Mouse (Mus musculus) heart, adult 9 months (tissue): Measurements from ENCODE around the gene Faap100.
"Not testable (repeated sequence)": the region's sequence is repeated elsewhere in the genome, so short reads cannot be mapped to it uniquely, and the experiment has no call there.

Experiments used
- DNase-seq, 2 experiments: peaks; one replicate each; pipeline ENCODE4 v3.0.0; 2022; ENCODE audit warnings: low spot score in 2 of 2

The Faap100 gene

GRCm38 (mm10) chr11:120352093-120352350 is 26.5 kb downstream of the Faap100 start:
- not testable (repeated sequence) for DNase-seq

DNA sequence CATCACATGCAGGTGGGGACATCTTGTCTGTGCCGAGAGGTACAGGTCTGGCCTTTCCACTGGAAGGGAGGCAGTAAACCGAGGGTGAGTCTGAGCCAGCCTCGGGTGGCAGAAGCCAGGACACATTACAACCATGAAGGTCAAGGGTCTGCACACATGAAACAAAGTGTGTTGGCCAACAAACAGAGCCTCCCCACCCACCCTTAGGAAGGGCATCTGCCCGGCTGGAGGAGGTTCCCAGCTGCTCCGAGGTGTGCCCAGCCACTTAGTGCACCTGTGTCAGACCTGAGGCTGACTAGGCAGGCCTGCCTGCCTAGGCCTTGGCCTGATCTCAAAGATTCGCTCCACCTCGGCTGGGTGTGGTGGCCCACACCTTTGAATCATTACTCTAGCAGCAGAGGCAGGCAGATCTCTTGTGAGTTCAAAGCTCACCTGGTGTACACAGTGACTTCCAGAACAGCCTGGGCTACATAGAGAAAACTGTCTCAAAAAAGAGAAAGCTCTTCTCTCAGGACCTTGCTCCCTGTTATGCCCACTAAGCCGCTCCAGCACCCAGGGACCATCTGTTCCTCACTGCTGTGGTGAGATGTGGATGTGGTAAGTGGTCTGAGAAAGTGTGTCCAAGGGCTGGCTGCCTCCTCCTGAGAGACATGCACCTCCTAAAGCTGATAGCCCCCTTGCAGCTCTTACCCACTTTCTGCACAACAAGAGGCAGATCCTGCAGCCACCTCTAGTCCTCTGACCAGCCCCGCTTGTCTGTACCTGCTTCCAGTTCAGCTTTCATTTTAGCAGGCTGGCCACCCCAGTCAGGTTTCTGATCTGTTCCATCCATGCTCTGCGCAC is 27.1 kb downstream of the Faap100 start:
- DNase-seq: no peak

- peak; percentile 58 to 61 for DNase-seq
These were observed 27.9 kb downstream of the Faap100 start for GRCm38 (mm10) chr11:120350711-120351110.

DNA sequence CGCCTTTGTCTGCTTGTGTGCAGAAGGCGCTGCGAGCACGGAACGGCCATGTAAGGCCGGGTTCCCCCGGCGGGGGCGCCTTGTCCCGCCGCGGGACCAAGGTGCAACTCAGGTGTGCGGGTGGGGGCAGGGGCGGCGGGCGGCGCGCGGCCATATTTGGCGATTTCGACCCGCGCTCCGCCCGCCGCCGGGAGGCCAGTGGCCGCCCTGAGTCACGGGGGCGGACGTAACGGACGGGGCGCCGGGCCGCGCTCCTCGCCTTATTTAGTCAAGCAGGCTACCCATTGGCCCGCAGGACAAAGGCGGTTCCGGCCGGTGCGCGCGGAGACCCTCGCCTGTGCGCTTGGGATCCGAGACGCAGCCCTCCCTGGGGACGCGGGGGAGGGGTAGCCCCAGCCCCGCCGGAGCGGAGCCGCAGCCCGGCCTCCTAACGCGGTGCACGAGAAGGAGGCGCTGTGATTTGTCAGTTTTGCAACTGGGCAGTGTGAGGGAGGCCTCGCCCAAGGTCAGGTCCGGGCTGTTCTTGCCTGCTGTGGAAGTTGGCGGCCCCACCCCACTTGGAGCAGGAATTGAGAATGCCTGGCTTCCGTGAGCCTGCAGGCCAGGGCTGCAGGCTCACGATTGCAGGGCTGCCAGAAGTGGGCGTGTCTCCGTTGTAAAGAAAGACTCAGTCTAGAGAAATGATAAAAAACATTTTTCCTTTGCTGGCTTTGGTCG is 28.4 kb downstream of the Faap100 start:
- DNase-seq: peak; percentile 96 to 97

GRCm38 (mm10) chr11:120349371-120349985 is 29.1 kb downstream of the Faap100 start:
- DNase-seq: peak; percentile 70 to 76

DNA sequence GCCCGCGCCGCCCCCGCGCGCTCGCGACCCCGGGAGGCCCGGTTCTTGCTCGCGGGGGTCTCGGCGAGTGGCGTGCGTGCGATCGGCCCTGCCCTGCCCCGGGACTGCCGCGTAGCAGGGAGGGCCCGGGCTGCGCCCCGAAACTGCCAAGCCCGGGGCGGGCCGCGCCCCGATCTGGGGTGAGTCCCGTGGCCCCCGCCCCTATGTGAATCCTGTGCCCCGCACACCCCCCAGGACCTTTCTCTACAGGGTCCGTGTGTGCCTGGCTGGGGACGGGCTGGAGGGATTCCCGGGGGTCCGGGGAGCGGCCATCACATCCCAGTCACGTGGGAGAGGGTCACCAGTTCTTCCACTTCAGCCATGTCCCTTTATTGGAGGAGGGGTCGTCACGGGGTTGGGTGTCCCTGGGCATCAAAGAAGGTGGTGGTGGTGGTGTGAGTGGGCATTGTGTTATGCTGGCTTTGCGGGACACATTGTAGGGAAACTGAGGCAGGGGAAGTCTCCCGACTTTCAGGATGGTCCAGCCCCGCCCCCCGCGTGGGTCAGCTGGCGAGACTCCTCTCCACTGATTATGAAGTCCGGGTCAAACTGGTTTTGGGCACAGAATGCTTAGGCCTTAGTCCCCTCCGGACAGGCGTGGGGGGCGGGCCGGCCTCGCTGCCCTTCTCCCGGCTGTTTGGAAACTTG is 29.7 kb downstream of the Faap100 start:
- peak in 1 of 2 experiments; percentile 88 for DNase-seq

DNA sequence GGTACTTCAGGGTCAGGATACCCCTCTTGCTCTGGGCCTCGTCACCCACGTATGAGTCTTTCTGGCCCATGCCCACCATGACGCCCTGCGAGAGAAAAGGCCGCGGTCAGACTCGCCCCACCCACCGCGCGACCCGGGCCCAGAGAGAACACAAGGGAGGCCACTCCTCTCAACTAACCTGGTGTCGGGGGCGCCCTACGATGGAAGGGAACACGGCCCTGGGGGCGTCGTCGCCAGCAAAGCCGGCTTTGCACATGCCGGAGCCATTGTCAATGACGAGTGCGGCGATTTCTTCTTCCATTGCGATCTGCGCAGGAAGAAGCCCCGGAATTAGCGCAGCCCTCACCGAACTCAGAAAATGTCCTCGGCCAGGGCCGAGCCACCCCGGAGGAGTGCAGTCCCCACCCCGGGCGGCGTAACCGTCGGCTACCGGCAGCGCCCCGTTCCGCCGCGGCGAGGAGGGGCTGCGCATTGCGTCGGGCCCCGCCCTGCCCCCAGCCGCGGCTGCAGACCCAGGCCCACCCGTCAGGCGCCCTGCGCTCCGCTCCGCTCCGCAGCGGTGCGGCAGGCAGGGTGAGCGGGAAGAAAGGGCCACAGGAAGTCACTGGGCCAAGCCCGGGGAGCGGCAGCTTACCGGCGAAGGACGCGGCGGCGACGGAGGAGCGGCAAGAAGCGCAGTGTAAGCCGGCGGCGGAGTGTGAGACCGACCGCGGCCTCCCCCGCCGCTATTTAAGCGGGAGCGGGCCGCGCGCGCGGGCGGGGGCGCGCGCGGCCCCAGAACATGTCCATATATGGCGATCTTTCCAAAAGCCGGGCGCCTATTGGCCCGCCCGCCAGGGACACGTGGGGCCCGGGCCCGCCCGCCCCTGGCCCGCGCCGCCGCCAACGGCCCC is 30.5 kb downstream of the Faap100 start, which contains the start of gene Actg1:
Actg1 (minus strand) TSS at position 752 of the 893 bp plus-strand sequence.
- peak in 1 of 2 experiments; percentile 92 for DNase-seq

DNA sequence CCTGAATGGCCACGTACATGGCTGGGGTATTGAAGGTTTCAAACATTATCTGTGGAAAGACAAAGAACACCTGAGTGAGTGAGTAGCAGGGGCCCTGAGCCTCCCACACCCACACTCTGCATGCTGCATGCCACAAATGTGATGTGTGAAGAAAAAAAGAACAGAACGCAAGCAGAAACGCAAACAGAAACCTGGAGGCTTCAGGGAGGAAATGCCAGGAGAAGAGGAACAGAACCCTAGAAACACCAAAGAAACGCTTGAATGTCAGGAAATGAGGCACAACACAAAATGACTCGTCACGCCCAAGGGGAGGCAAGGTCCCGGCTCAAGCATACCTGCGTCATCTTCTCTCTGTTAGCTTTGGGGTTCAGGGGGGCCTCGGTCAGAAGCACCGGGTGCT is 31.3 kb downstream of the Faap100 start:
- DNase-seq: no peak

DNA sequence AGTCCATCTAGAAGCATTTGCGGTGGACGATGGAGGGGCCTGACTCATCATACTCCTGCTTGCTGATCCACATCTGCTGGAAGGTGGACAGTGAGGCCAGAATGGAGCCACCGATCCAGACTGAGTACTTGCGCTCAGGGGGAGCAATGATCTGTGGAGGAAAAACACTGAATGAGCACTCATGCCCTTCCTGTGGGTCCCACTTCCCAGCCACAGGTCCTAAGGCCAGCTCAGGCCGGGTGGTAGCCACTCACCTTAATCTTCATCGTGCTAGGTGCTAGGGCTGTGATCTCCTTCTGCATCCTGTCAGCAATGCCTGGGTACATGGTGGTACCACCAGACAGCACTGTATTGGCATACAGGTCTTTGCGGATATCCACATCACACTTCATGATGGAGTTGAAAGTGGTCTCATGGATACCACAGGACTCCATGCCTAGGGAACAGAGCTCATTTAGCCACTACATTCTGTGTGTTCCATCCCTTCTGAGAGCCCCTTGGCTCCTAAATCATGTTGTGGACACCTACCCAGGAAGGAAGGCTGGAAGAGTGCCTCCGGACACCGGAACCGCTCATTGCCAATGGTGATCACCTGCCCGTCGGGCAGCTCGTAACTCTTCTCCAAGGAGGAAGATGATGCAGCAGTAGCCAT is 32.1 kb downstream of the Faap100 start:
- not testable (repeated sequence) for DNase-seq

DNA sequence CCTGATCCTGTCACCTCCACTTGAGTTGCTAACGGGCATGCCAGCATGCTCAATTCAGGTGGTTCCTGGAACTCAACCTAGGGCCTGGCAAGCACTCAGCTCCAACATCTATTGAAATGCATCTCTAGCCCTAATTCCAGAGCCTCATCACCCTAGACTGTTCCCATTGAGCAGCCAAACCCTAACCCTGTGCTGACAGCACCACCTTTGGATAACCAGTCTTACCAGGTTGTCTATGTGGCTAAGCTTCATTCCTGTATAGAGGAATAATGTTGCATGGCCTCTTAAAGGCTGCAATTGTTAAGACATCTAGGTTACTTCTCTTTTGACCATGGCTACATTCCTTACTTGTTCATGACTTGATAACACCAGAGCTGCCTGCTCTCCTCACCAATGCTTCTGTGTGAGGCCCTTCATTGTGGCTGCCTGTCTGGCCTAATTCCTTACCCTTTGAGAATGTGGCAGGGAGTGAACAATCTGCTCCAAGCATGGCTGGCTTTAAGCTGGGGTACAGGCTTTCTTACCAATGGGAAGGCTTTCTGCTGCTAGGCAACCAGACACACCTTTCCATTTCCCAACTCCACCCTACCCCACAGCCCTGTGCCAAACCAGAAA is 33.4 kb downstream of the Faap100 start:
- no peak for DNase-seq

- DNase-seq: no peak
These were observed 34.1 kb downstream of the Faap100 start for GRCm38 (mm10) chr11:120344310-120344920.

DNA sequence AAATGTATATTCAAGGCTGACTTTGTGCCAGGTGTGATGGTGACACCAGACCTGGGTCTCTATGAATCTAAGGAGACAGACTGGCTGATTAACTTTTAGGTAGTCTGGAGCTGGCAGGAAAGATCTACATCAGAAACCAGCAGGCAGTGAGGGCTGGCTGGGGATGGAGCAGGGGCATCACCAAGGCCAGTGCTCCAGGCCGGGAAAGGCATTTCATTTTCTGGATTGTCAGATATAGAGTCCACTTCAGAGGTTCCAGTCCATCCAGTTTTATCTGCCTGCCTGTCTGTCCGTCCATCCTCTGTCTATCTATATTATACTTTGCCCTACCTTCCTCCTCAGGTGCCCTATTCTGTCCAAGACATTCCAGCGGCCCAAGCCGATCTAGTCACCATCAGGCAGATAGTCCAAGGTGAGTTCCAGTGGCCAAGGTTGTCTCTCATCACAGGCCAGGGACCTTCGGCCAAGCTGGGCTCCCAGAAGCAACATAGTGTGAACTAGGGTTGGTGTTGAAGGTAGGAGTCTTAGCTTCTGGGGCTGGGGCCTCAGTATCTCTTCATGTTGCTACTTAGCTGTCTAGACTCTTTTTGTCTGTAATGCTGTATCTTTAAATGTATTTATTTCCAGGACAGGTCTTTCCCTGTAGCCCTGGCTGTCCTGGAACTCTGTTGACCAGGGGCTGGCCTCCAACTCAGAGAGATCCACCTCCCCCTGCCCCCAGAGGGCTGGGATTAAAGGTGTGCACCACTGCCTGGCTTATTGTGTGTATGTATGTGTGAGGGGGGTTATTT is 34.9 kb downstream of the Faap100 start:
- no peak for DNase-seq

DNA sequence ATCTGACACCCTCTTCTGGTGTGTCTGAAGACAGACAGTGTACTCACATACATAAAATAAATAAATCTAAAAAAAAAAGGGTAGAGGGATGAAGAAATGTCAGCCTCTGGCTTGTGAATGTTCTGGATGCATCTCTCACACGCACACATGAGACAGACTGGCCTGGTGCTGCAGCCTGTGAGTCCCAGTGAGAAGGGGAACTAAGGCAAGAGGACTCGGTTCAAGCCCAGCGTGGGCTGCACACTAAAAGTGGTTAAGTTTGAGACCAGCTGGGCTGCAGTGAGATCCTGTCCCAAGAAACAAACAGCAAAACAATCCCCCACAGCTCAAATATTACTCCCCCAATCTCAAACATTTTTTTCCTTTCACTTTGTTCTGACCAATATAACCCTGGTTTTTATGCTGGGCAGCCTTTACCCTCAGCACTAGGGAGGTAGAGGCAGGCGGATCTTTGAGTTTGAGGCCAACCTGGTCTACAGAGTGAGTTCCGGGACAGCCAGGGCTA is 35.9 kb downstream of the Faap100 start:
- DNase-seq: no peak

- DNase-seq: no peak
These were observed 36.9 kb downstream of the Faap100 start for GRCm38 (mm10) chr11:120341661-120342060.

GRCm38 (mm10) chr11:120339978-120340513 is 38.5 kb downstream of the Faap100 start:
- no peak for DNase-seq

GRCm38 (mm10) chr11:120338786-120339185 is 39.8 kb downstream of the Faap100 start:
- no peak for DNase-seq

DNA sequence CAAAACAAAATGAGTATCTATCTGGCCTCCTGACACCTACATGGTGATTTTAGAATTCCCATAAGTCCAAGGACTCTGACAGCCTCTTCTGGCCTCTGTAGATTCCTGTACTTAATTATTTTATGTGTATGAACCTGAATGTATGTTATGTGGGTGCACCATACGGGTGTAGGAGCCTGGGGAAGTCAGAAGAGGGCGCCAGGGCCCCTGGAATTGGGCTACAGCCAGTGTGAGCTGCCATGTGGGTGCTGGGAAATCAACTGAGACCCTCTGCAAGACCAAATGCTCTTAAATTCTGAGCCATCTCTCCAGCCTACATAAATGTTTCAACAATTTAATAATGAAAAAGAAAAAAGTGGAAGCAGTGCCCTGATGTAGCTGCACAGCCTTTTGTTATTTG is 41.1 kb downstream of the Faap100 start:
- no peak for DNase-seq

DNA sequence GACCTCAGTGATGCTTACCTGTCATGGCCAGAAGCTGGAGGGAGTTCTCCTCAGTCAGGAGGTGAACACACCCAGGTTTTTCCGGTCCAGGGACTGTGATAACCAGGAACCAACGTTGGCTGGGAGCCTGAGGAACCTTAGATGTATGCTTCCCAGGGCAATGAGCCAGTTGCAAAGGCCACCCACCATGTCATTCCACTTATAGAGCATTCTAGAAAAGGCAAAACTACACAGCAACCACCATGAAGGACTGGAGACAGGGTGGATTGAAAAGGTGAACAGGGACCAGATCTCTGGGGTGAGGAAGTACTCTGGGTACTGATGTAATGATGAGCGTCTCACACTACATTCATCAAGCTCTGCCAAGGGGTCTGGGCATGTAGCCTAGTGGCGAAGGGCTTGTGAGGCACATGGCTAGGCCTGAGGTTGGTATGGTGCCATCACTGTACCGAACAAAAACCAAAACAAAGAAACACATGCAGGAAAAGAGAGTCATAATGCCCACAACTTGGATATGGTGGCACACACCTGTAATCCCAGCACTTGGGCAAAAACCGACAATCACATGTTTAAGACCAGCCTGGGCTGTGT is 43.0 kb downstream of the Faap100 start:
- DNase-seq: no peak
